ENCODE assay signal across 8 mouse cellular contexts in genomic region chr6:147664339-147664738, GRCm38 (mm10).
DNase-seq lines count a peak whose midpoint lies in the region; ATAC-seq lines count a peak whose summit lies in the region.

No protein-coding gene starts in this region.

- H3K4me3 ChIP-seq in hindbrain, embryonic 12.5 days, result no peak overlapping the region

- H3K36me3 ChIP-seq in hindbrain, embryonic 12.5 days, result no peaks in the 10 kb centered on the region

- DNase-seq in left cerebral cortex, adult 18-20 months (ENCODE audit: low spot score in 2 of 2), result peak; percentile 2 to 29
- DNase-seq in left cerebral cortex, adult 11 months (ENCODE audit: low spot score), result no peak
- DNase-seq in ES-CJ7 (ENCODE audit: low read depth, low spot score), result peak; percentile 75
- peak; percentile 46 to 87 for DNase-seq in adrenal gland, adult (ENCODE audit: inconsistent age in 2 of 2, low spot score in 1 of 2)
- peak; percentile 66 for DNase-seq in embryo, embryonic 11 days
- peak; percentile 70 for DNase-seq in kidney, postnatal 4 days
- peak; percentile 10 for DNase-seq in naive thymus-derived CD4-positive, alpha-beta T cell, adult 2 months (ENCODE audit: low read depth)

- no peak overlapping the region for H3K27ac ChIP-seq in hindbrain, embryonic 12.5 days

- 49% methylated on average over 3 of the region's 3 CpGs for WGBS in hindbrain, embryonic 12.5 days

- no peak for ATAC-seq in hindbrain, embryonic 12.5 days (ENCODE audit: low FRiP score)

- no peaks in the 10 kb centered on the region for H3K9me3 ChIP-seq in hindbrain, embryonic 12.5 days (replicated peaks)

- H3K27me3 ChIP-seq in hindbrain, embryonic 12.5 days, result no peaks in the 10 kb centered on the region

- no peak overlapping the region for H3K4me2 ChIP-seq in hindbrain, embryonic 12.5 days (replicated peaks)

- H3K4me1 ChIP-seq in hindbrain, embryonic 12.5 days, result no peaks in the 10 kb centered on the region

- no peak overlapping the region for H3K9ac ChIP-seq in hindbrain, embryonic 12.5 days
